Mouse (Mus musculus): ENCODE results near the gene Apoa4. TPM values are rescaled to one million over a fixed set of nuclear protein-coding genes. Genes with fewer than 3 reads are reported as not detected.

The Apoa4 gene
- polyA plus RNA-seq, 1 experiment = not detected

- H3K4me3 ChIP-seq (ENCODE audit: insufficient read depth, low read length) = no peak overlapping the region
- H3K27ac ChIP-seq (ENCODE audit: insufficient read depth, low read length) = no peak overlapping the region
- H3K4me1 ChIP-seq (ENCODE audit: control insufficient read depth, insufficient read depth, low read length) = no peaks in the 10 kb centered on the region
- TF ChIP-seq CTCF (IDR thresholded peaks at IDR 0.05; ENCODE audit: borderline replicate concordance, insufficient read depth, low read length) = no peak
- no peak for TF ChIP-seq POLR2A (IDR thresholded peaks at IDR 0.05; ENCODE audit: low read depth, low read length)
These were observed 30.3 kb downstream of the Apoa4 start for GRCm38 (mm10) chr9:46270782-46271181.

- no peaks in the 10 kb centered on the region for H3K4me1 ChIP-seq (ENCODE audit: control insufficient read depth, insufficient read depth, low read length)
- no peak overlapping the region for H3K27ac ChIP-seq (ENCODE audit: insufficient read depth, low read length)
- no peak for TF ChIP-seq POLR2A (IDR thresholded peaks at IDR 0.05; ENCODE audit: low read depth, low read length)
- no peak for TF ChIP-seq CTCF (IDR thresholded peaks at IDR 0.05; ENCODE audit: borderline replicate concordance, insufficient read depth, low read length)
- no peak overlapping the region for H3K4me3 ChIP-seq (ENCODE audit: insufficient read depth, low read length)
These were observed 31.6 kb downstream of the Apoa4 start for GRCm38 (mm10) chr9:46272070-46272469.

GRCm38 (mm10) chr9:46272677-46273454 is 32.4 kb downstream of the Apoa4 start, which contains the start of gene Zpr1:
Gene Zpr1 (plus strand): TSS chr9:46273064.
- TF ChIP-seq CTCF (IDR thresholded peaks at IDR 0.05; ENCODE audit: borderline replicate concordance, insufficient read depth, low read length) (no peak), POLR2A (IDR thresholded peaks at IDR 0.05; ENCODE audit: low read depth, low read length) (peak; percentile 54)

GRCm38 (mm10) chr9:46274494-46274893 is 34.0 kb downstream of the Apoa4 start:
- TF ChIP-seq CTCF (IDR thresholded peaks at IDR 0.05; ENCODE audit: borderline replicate concordance, insufficient read depth, low read length) (no peak), POLR2A (IDR thresholded peaks at IDR 0.05; ENCODE audit: low read depth, low read length) (no peak)
- Histone ChIP-seq H3K4me3 (ENCODE audit: insufficient read depth, low read length) (no peak overlapping the region), H3K27ac (ENCODE audit: insufficient read depth, low read length) (no peak overlapping the region), H3K4me1 (ENCODE audit: control insufficient read depth, insufficient read depth, low read length) (no peaks in the 10 kb centered on the region)

More at GRCm38 (mm10) chr9:46272677-46273454, 32.4 kb downstream of the Apoa4 start, which contains the start of gene Zpr1:
- Histone ChIP-seq H3K4me3 (ENCODE audit: insufficient read depth, low read length) (peak within 1 kb of the TSS; percentile 98), H3K4me1 (ENCODE audit: control insufficient read depth, insufficient read depth, low read length) (no peaks in the 10 kb centered on the region), H3K27ac (ENCODE audit: insufficient read depth, low read length) (no peak within 1 kb of the TSS)

GRCm38 (mm10) chr9:46282631-46283436 is 42.3 kb downstream of the Apoa4 start, which contains the start of gene Bud13:
Gene Bud13 (plus strand): TSS chr9:46283008.
- TF ChIP-seq POLR2A (IDR thresholded peaks at IDR 0.05; ENCODE audit: low read depth, low read length) (peak; percentile 95), CTCF (IDR thresholded peaks at IDR 0.05; ENCODE audit: borderline replicate concordance, insufficient read depth, low read length) (no peak)
- Histone ChIP-seq H3K4me1 (ENCODE audit: control insufficient read depth, insufficient read depth, low read length) (0 out of 2 replicates have a peak, but pooled peaks cover 4% of the 10 kb centered on the region), H3K27ac (ENCODE audit: insufficient read depth, low read length) (peak within 1 kb of the TSS; percentile 60; the same call in 1 of the 2 replicates), H3K4me3 (ENCODE audit: insufficient read depth, low read length) (peak within 1 kb of the TSS; percentile 99)

Other genes starting within 250 kb of the Apoa4 start
- 179 and 182 TPM in 2 replicates for gene Pafah1b2, start 228.0 kb upstream of the Apoa4 start, polyA plus RNA-seq (2011; ENCODE audit: insufficient read length, low read depth, missing spikeins)
- gene Sik3, start 227.9 kb upstream of the Apoa4 start, polyA plus RNA-seq (2011; ENCODE audit: insufficient read length, low read depth, missing spikeins) = 37.7 and 41.1 TPM in 2 replicates
- gene Apoa1, start 12.1 kb upstream of the Apoa4 start, polyA plus RNA-seq (2011; ENCODE audit: insufficient read length, low read depth, missing spikeins) = not detected in 2 replicates
- not detected in 2 replicates for gene Apoc3, start 5.1 kb upstream of the Apoa4 start, polyA plus RNA-seq (2011; ENCODE audit: insufficient read length, low read depth, missing spikeins)
- gene Apoa5, start 27.9 kb downstream of the Apoa4 start, polyA plus RNA-seq (2011; ENCODE audit: insufficient read length, low read depth, missing spikeins) = not detected in 2 replicates
- 43.1 and 48.8 TPM in 2 replicates for gene Zpr1, start 32.4 kb downstream of the Apoa4 start, polyA plus RNA-seq (2011; ENCODE audit: insufficient read length, low read depth, missing spikeins)
- 13.8 and 16.8 TPM in 2 replicates for gene Bud13, start 42.3 kb downstream of the Apoa4 start, polyA plus RNA-seq (2011; ENCODE audit: insufficient read length, low read depth, missing spikeins)
- gene 4931429L15Rik, start 79.3 kb downstream of the Apoa4 start, polyA plus RNA-seq (2011; ENCODE audit: insufficient read length, low read depth, missing spikeins) = not detected in 2 replicates